Mouse (Mus musculus) erythroblast, embryonic 14.5 days (primary cell): Measurements from ENCODE around the gene Gnao1.

ENCODE experiments used
- GATA1 ChIP-seq: IDR thresholded peaks from 2 replicates; pipeline ENCODE4 v1.6.1; 2012; ENCODE audit warnings: low read length, inconsistent platforms, mixed read lengths
- TAL1 ChIP-seq: IDR thresholded peaks from 3 replicates; pipeline ENCODE4 v1.6.1; 2012; ENCODE audit warnings: low read length, inconsistent platforms, mixed read lengths

DNA sequence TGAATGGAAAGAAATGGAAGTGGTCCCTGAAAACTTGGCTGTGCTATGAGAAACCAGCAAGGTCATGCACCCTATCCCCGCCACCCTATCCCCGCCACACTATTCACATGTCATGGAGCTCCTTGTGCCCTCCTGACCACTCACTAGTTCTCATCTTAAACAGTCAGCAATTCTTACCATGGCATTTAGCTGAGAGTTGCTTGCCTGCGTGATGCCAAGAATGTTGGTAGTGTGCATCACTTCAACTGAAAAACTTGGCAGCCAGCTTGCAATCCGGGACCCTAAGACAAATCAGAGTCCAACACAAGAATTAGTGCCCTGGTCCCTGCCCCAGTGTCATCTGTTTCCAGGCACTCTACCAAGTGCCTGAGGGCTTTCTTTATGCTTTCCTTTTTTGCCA, 170.4 kb downstream of the Gnao1 start:
- TF ChIP-seq GATA1 = no peak
- TF ChIP-seq TAL1 = no peak
